Mouse (Mus musculus) cerebellum, postnatal 14 days (tissue): ENCODE data around the gene Cfap65.

Experiments used
- DNase-seq, 2 experiments: peaks; one replicate each; pipeline ENCODE4 v3.0.0; 2021; ENCODE audit warnings: mixed read lengths in 2 of 2

The Cfap65 gene

GRCm38 (mm10) chr1:74936221-74936830, 927 bp upstream of the Cfap65 start:
- DNase-seq = no peak

- no peak for DNase-seq
Observed at GRCm38 (mm10) chr1:74927621-74928296, 7.6 kb downstream of the Cfap65 start.

- DNase-seq = peak; percentile 62 to 72
Observed at GRCm38 (mm10) chr1:74926721-74927120, 8.7 kb downstream of the Cfap65 start.

- no peak for DNase-seq
Observed at GRCm38 (mm10) chr1:74924464-74924863, 10.9 kb downstream of the Cfap65 start.

GRCm38 (mm10) chr1:74915706-74916105, 19.7 kb downstream of the Cfap65 start:
- DNase-seq = peak; percentile 20 to 35

GRCm38 (mm10) chr1:74902191-74902590, 33.2 kb downstream of the Cfap65 start:
- DNase-seq = no peak

- DNase-seq = peak; percentile 79 to 91
Observed at GRCm38 (mm10) chr1:74901686-74902085, 33.7 kb downstream of the Cfap65 start.

GRCm38 (mm10) chr1:74900341-74901285, 34.8 kb downstream of the Cfap65 start:
- DNase-seq = peak; percentile 37 to 54

- peak in 1 of 2 experiments; percentile 39 for DNase-seq
Observed at GRCm38 (mm10) chr1:74898656-74899431, 36.6 kb downstream of the Cfap65 start.

GRCm38 (mm10) chr1:74897976-74898375, 37.4 kb downstream of the Cfap65 start:
- DNase-seq = no peak

GRCm38 (mm10) chr1:74894966-74895365, 40.4 kb downstream of the Cfap65 start:
- DNase-seq = peak; percentile 82 to 91

- DNase-seq = peak; percentile 81 to 83
Observed at GRCm38 (mm10) chr1:74893134-74893855, 42.1 kb downstream of the Cfap65 start, which contains the start of gene Cryba2. Gene Cryba2, minus strand, starts transcription at chr1:74893143.

- no peak for DNase-seq
Observed at GRCm38 (mm10) chr1:74892351-74893133, 42.9 kb downstream of the Cfap65 start.

GRCm38 (mm10) chr1:74891513-74891912, 43.9 kb downstream of the Cfap65 start:
- no peak for DNase-seq

- DNase-seq = no peak
Observed at GRCm38 (mm10) chr1:74885369-74886042, 49.9 kb downstream of the Cfap65 start, which contains the start of gene Fev. Gene Fev, minus strand, starts transcription at chr1:74885419.

GRCm38 (mm10) chr1:74884196-74885141, 50.9 kb downstream of the Cfap65 start:
- DNase-seq = no peak

- no peak for DNase-seq
Observed at GRCm38 (mm10) chr1:74883441-74883840, 52.0 kb downstream of the Cfap65 start.

- no peak for DNase-seq
Observed at GRCm38 (mm10) chr1:74882828-74883227, 52.6 kb downstream of the Cfap65 start.
